Mouse (Mus musculus): ENCODE data around the gene Pax7. TPM values are rescaled to one million over a fixed set of nuclear protein-coding genes. Genes with fewer than 3 reads are reported as not detected.

Pax7 gene
- total RNA-seq, 2 experiments from 2014 or later: 1.8 to 1.9 TPM

- Histone ChIP-seq H3K27ac (no peak overlapping the region), H3K4me3 (no peak overlapping the region)
- DNase-seq: no peak
- no peak for TF ChIP-seq CTCF (IDR thresholded peaks at IDR 0.05)
- intact Hi-C loops (cut with DNase I): no loop called here
Observed at GRCm38 (mm10) chr4:139843456-139843855, 10.1 kb upstream of the Pax7 start.

- no peak for TF ChIP-seq CTCF (IDR thresholded peaks at IDR 0.05)
- intact Hi-C loops (cut with DNase I): no loop called here
- Histone ChIP-seq H3K27ac (no peak overlapping the region), H3K4me3 (no peak overlapping the region)
- DNase-seq: no peak
Observed at GRCm38 (mm10) chr4:139842919-139843318, 9.6 kb upstream of the Pax7 start.

GRCm38 (mm10) chr4:139840939-139841500 is 7.7 kb upstream of the Pax7 start:
- no peak for DNase-seq
- no peak overlapping the region for H3K4me3 ChIP-seq
- H3K27ac ChIP-seq: no peak overlapping the region
- intact Hi-C loops (cut with DNase I): no loop called here
- TF ChIP-seq CTCF (IDR thresholded peaks at IDR 0.05): no peak

- intact Hi-C loops (cut with DNase I): no loop called here
- TF ChIP-seq CTCF (IDR thresholded peaks at IDR 0.05): peak; percentile 20; the same call in 1 of the 2 replicates
- DNase-seq: no peak
- Histone ChIP-seq H3K27ac (no peak overlapping the region), H3K4me3 (no peak overlapping the region)
Observed at GRCm38 (mm10) chr4:139840442-139840841, 7.1 kb upstream of the Pax7 start.

DNA sequence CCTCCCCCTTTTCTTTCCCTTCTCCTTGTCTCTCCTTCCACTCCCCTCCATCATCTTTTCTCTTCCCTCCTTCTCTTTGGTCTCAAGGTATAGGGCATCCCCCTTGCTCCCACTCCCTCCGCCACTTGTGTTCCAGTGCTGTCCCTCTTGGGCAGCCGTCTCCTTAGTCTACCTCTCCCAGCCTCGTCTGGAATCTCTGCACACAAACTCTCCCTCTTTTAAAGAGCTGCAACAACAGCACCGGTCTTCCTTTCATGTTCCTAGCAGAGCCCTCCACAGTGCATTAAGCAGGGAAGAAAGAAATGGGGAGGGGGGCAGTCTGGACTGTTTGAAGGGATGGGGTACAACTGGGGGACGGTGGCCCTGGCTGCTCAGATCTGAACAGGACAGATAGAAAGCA is 3.4 kb upstream of the Pax7 start:
- no peak for DNase-seq
- intact Hi-C loops (cut with DNase I): no loop called here
- no peak for TF ChIP-seq CTCF (IDR thresholded peaks at IDR 0.05)

GRCm38 (mm10) chr4:139836196-139836595 is 2.9 kb upstream of the Pax7 start:
- no peak for TF ChIP-seq CTCF (IDR thresholded peaks at IDR 0.05)
- no peak for DNase-seq

More for the DNA sequence above, 3.4 kb upstream of the Pax7 start:
- no peak overlapping the region for H3K27ac ChIP-seq
- H3K4me3 ChIP-seq: no peak overlapping the region

DNA sequence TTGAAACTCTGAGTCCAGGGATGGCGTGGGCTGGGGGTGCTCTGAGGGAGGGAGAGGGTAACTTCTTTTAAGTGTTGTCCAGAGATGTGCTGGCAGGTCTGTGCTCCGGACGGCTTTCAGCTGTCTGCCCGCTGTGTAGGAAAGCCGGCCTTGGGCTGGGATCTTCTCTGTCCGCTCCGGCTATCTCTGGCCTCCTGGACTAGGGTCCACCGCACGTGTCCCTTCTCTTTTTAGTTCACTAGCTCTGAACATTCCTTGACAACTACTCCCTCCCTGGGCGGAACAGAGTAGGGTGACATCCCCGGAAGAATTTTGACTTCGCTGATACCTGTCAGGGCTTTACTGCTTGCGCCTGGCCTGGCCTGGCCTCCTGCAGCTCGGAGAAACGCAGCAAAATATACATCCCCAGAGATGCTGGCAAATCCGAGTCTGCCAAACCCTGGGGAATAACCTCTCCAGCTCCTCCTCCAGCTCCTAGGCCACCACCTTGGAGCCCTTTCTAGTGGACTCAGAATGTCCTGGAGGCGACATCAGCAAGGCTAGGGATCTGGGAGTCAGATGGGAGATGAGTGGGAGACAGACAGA is 581 bp upstream of the Pax7 start:
- TF ChIP-seq CTCF (IDR thresholded peaks at IDR 0.05): no peak
- Histone ChIP-seq H3K4me3 (peak overlapping the region; percentile 77), H3K27ac (no peak overlapping the region)
- intact Hi-C loops (cut with DNase I): no loop called here
- no peak for DNase-seq

More at GRCm38 (mm10) chr4:139836196-139836595, 2.9 kb upstream of the Pax7 start:
- intact Hi-C loops (cut with DNase I): no loop called here
- H3K27ac ChIP-seq: no peak overlapping the region
- no peak overlapping the region for H3K4me3 ChIP-seq

DNA sequence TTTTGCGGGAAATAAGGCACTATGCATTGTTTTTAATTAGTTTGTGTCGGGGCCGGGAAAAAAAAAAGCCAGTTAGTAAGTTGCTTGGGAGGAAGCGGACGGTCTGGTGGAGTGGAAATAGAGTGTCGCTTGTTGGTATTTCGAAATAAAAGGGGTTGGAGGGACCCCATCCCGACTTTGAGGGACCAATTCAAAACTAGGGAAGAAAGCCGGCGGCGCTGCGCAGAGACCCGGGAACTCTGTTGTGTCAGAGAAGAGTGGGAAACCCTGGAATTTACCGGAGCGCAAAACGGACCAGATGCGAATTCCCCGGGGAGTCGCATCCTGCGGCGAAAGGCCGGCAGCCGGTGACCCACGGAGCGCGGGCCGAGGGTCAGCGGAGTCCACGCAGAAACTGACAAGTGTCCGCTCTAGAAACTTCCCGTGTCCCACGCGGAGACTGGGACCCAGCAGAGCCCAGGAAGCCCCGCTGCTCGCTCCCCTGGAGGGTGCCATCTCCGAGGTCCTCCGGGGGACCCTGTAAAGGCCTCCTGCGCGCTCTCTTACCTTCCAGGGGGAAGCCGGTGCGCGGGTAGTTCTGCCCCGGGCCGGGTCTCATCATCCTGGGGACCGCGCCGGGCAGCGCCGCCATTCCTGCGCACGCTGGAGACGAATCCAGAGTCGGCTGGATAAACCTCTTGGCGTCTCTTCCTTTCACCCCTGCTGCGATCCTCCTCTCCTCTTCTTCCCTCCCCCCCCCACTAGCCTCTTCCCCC is 870 bp downstream of the Pax7 start:
- intact Hi-C loops (cut with DNase I): no loop called here

GRCm38 (mm10) chr4:139831501-139832230 is 1.7 kb downstream of the Pax7 start:
- peak overlapping the region; percentile 77 for H3K4me3 ChIP-seq
- intact Hi-C loops (cut with DNase I): no loop called here

More for the DNA sequence above, 870 bp downstream of the Pax7 start:
- peak overlapping the region; percentile 77 for H3K4me3 ChIP-seq
- peak overlapping the region; percentile 79 for H3K27ac ChIP-seq
- TF ChIP-seq CTCF (IDR thresholded peaks at IDR 0.05): no peak
- DNase-seq: peak; percentile 56

GRCm38 (mm10) chr4:139830581-139831387 is 2.5 kb downstream of the Pax7 start:
- DNase-seq: no peak
- TF ChIP-seq CTCF (IDR thresholded peaks at IDR 0.05): no peak
- Histone ChIP-seq H3K27ac (peak overlapping the region; percentile 79), H3K4me3 (peak overlapping the region; percentile 77)
- intact Hi-C loops (cut with DNase I): no loop called here

More at GRCm38 (mm10) chr4:139831501-139832230, 1.7 kb downstream of the Pax7 start:
- DNase-seq: no peak
- no peak for TF ChIP-seq CTCF (IDR thresholded peaks at IDR 0.05)
- peak overlapping the region; percentile 79 for H3K27ac ChIP-seq

DNA sequence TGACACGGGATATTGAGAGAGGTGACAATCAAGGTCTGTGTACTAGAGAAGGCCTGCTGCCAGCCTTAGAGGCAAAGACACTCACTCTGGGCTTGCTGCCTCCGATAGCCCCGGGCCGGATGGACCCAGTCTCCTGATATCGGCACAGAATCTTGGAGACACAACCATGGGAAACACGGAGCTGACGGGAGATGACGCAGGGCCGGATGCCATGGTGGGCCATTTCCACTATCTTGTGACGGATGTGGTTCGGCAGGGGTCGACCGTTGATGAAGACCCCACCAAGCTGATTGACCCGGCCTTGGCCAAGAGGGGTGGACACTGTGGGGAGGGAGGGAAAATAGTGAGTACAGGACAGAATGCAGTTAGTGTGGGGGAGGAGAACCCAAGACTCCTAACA is 3.3 kb downstream of the Pax7 start:
- Histone ChIP-seq H3K4me3 (peak overlapping the region; percentile 77), H3K27ac (peak overlapping the region; percentile 49; the same call in 1 of the 2 replicates)
- TF ChIP-seq CTCF (IDR thresholded peaks at IDR 0.05): no peak
- intact Hi-C loops (cut with DNase I): no loop called here
- DNase-seq: no peak
